ENCODE assay signal across 8 mouse cellular contexts in the genomic region with DNA sequence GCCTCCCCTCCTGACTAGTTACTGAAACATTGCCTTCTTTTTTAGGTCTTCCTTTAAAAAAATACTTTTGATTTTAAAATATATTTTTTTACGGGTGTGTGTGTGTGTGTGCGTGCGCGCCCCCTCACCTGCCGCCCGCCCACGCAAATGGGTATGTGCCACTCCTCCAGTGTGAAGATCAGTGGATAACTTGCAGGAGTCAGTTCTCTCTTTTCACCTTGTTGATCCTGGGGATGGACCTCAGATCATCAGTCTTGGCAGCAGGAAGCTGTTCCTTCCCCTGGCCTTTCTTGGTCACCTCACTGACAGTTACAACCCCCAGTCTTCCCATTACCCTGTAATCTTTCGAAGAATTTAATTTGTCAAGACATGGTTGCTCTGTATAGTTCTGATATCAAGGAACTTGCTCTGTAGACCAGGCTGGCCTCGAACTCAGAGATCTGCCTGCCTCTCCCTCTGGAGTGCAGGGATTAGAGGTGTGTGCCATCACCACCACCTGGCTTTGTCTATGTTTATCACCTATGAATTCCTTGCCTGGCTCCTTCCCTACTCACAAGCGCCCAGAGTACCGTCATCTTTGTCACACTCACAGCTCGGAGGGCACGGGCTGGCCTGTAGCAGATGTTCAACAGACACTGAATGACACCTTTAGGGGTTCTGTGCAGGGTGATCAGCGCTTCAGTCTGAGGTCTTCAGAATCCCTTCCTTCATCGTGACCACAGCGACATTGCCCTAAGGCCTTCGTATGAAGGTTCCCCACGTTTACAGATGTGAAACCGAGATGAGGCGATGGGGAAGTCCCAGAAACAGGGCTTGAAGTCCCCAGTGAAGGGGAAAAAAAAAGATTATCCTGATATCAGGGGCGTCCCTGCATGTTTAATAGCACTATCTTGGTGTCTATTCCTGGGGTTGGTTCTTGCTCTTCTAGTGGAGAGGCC. TPM values are rescaled to one million over a fixed set of nuclear protein-coding genes. Genes with fewer than 3 reads are reported as not detected.
A peak's percentile ranks its signal among the peaks of the same experiment; 100 is the strongest.
DNase-seq lines count a peak whose midpoint lies in the region; ATAC-seq and TF ChIP-seq lines count a peak whose summit lies in the region.

No protein-coding gene starts in this region.

- H3K27me3 ChIP-seq in heart, embryonic 15.5 days = no peaks in the 10 kb centered on the region
- peaks cover 41% of the 10 kb centered on the region for H3K27me3 ChIP-seq in liver, embryonic 13.5 days
- H3K27me3 ChIP-seq in stomach, postnatal 0 days (ENCODE audit: control insufficient read depth, insufficient read depth, low read length) = no peaks in the 10 kb centered on the region

- no peak for TF ChIP-seq CTCF in stomach, postnatal 0 days (IDR thresholded peaks at IDR 0.05; ENCODE audit: low read depth)

- no peak for ATAC-seq in heart, embryonic 15.5 days (replicated peaks; ENCODE audit: insufficient number of reproducible peaks, insufficient read depth, low FRiP score, low read depth)
- peak; percentile 45; the same call in 1 of the 2 replicates for ATAC-seq in liver, embryonic 13.5 days (ENCODE audit: low read depth)
- no peak for ATAC-seq in stomach, postnatal 0 days (ENCODE audit: low FRiP score, low TSS enrichment)

- WGBS in heart, embryonic 15.5 days = 65% methylated on average over 21 of the region's 21 CpGs
- 50% methylated on average over 21 of the region's 21 CpGs for WGBS in liver, embryonic 13.5 days (ENCODE audit: insufficient replicate concordance)
- WGBS in stomach, postnatal 0 days = 74% methylated on average over 21 of the region's 21 CpGs

- peak overlapping the region; percentile 47; the same call in 1 of the 2 replicates for H3K4me3 ChIP-seq in heart, embryonic 15.5 days
- peak overlapping the region; percentile 45; the same call in 1 of the 2 replicates for H3K4me3 ChIP-seq in liver, embryonic 13.5 days (replicated peaks)
- H3K4me3 ChIP-seq in stomach, postnatal 0 days (ENCODE audit: low read depth, low read length) = no peak overlapping the region; the same call in 1 of the 2 replicates

- H3K4me1 ChIP-seq in heart, embryonic 15.5 days (replicated peaks) = peaks cover 28% of the 10 kb centered on the region
- H3K4me1 ChIP-seq in liver, embryonic 13.5 days (replicated peaks) = peaks cover 36% of the 10 kb centered on the region
- peaks cover 3% of the 10 kb centered on the region; the same call in 1 of the 2 replicates for H3K4me1 ChIP-seq in stomach, postnatal 0 days (replicated peaks; ENCODE audit: control insufficient read depth, insufficient read depth)

- no peak for DNase-seq in heart, postnatal 4 days
- DNase-seq in spleen, postnatal 36 days (ENCODE audit: low spot score in 2 of 2) = peak; percentile 57 to 65
- no peak for DNase-seq in spleen, adult 18-20 months
- no peak for DNase-seq in liver, embryonic 13.5 days
- no peak for DNase-seq in stomach, postnatal 0 days (ENCODE audit: low spot score)
- DNase-seq in cerebellum, postnatal 36 days = no peak
- DNase-seq in right cerebral cortex, adult 2 months (ENCODE audit: low spot score in 2 of 2) = no peak

- H3K9ac ChIP-seq in heart, embryonic 15.5 days = peak overlapping the region; percentile 36; the same call in 1 of the 2 replicates
- H3K9ac ChIP-seq in liver, embryonic 13.5 days = peak overlapping the region; percentile 38
- no peak overlapping the region for H3K9ac ChIP-seq in stomach, postnatal 0 days (ENCODE audit: low read length)

- no peaks in the 10 kb centered on the region for H3K9me3 ChIP-seq in heart, embryonic 15.5 days (replicated peaks)
- 0 out of 2 replicates have a peak, but pooled peaks cover 3% of the 10 kb centered on the region for H3K9me3 ChIP-seq in liver, embryonic 13.5 days (replicated peaks)
- no peaks in the 10 kb centered on the region for H3K9me3 ChIP-seq in stomach, postnatal 0 days (ENCODE audit: control insufficient read depth, low read length)

- no peaks in the 10 kb centered on the region for H3K36me3 ChIP-seq in heart, embryonic 15.5 days
- H3K36me3 ChIP-seq in liver, embryonic 13.5 days = no peaks in the 10 kb centered on the region
- H3K36me3 ChIP-seq in stomach, postnatal 0 days (ENCODE audit: control insufficient read depth, insufficient read depth, low read length) = no peaks in the 10 kb centered on the region

- peak overlapping the region; percentile 77 for H3K4me2 ChIP-seq in heart, embryonic 15.5 days
- H3K4me2 ChIP-seq in liver, embryonic 13.5 days = peak overlapping the region; percentile 74
- peak overlapping the region; percentile 73; the same call in 1 of the 2 replicates for H3K4me2 ChIP-seq in stomach, postnatal 0 days (replicated peaks; ENCODE audit: low read depth)

- peak overlapping the region; percentile 82; the same call in 1 of the 2 replicates for H3K27ac ChIP-seq in heart, embryonic 15.5 days
- H3K27ac ChIP-seq in liver, embryonic 13.5 days = no peak overlapping the region
- peak overlapping the region; percentile 89; the same call in 1 of the 2 replicates for H3K27ac ChIP-seq in stomach, postnatal 0 days (replicated peaks)

- TF ChIP-seq EP300 in stomach, postnatal 0 days (optimal IDR thresholded peaks at IDR 0.05) = no peak

RNA-seq across cellular contexts. Expression of a gene that starts 15.7 kb away (rescaled TPM):
- 0.20 and 0.47 TPM in 2 replicates for polyA plus RNA-seq in heart, embryonic 15.5 days (2015; fragmentation: Nextera tagmentation; extraction: Ambion mirVana)
- total RNA-seq in heart, postnatal 4 days (2021) = under 1 TPM; 0.52 to 0.86 TPM
- 0.03 TPM in 1 of 2 replicates, not detected in the other for polyA plus RNA-seq in liver, embryonic 13.5 days (2015; fragmentation: Nextera tagmentation; extraction: Ambion mirVana)
- 0.21 and 0.38 TPM in 2 replicates for polyA plus RNA-seq in stomach, postnatal 0 days (2015; fragmentation: Nextera tagmentation; extraction: Ambion mirVana)

RNA-seq across cellular contexts. Expression of a gene that starts 19.0 kb away (rescaled TPM):
- polyA plus RNA-seq in heart, embryonic 15.5 days (2015; fragmentation: Nextera tagmentation; extraction: Ambion mirVana) = 59.8 and 60.3 TPM in 2 replicates
- total RNA-seq in heart, postnatal 4 days (2021) = 10 to 100 TPM; 42.4 to 43.5 TPM
- 19.1 and 21.0 TPM in 2 replicates for polyA plus RNA-seq in liver, embryonic 13.5 days (2015; fragmentation: Nextera tagmentation; extraction: Ambion mirVana)
- polyA plus RNA-seq in stomach, postnatal 0 days (2015; fragmentation: Nextera tagmentation; extraction: Ambion mirVana) = 32.8 and 36.9 TPM in 2 replicates

RNA-seq across cellular contexts. Expression of a gene that starts 33.8 kb away (rescaled TPM):
- 13.6 and 15.5 TPM in 2 replicates for polyA plus RNA-seq in heart, embryonic 15.5 days (2015; fragmentation: Nextera tagmentation; extraction: Ambion mirVana)
- total RNA-seq in heart, postnatal 4 days (2021) = 1 to 10 TPM; 9.0 to 9.5 TPM
- 15.0 and 16.3 TPM in 2 replicates for polyA plus RNA-seq in liver, embryonic 13.5 days (2015; fragmentation: Nextera tagmentation; extraction: Ambion mirVana)
- polyA plus RNA-seq in stomach, postnatal 0 days (2015; fragmentation: Nextera tagmentation; extraction: Ambion mirVana) = 13.4 and 13.6 TPM in 2 replicates

RNA-seq across cellular contexts. Expression of a gene that starts 34.0 kb away (rescaled TPM):
- 13.5 and 14.4 TPM in 2 replicates for polyA plus RNA-seq in heart, embryonic 15.5 days (2015; fragmentation: Nextera tagmentation; extraction: Ambion mirVana)
- total RNA-seq in heart, postnatal 4 days (2021) = 10 to 100 TPM; 39.0 to 47.2 TPM
- polyA plus RNA-seq in liver, embryonic 13.5 days (2015; fragmentation: Nextera tagmentation; extraction: Ambion mirVana) = 1.1 and 1.2 TPM in 2 replicates
- polyA plus RNA-seq in stomach, postnatal 0 days (2015; fragmentation: Nextera tagmentation; extraction: Ambion mirVana) = 10.3 and 12.2 TPM in 2 replicates

RNA-seq across cellular contexts. Expression of a gene that starts 43.1 kb away (rescaled TPM):
- 27.2 TPM in 2 replicates for polyA plus RNA-seq in heart, embryonic 15.5 days (2015; fragmentation: Nextera tagmentation; extraction: Ambion mirVana)
- total RNA-seq in heart, postnatal 4 days (2021) = 10 to 100 TPM; 30.2 to 32.3 TPM
- 4.0 and 4.1 TPM in 2 replicates for polyA plus RNA-seq in liver, embryonic 13.5 days (2015; fragmentation: Nextera tagmentation; extraction: Ambion mirVana)
- polyA plus RNA-seq in stomach, postnatal 0 days (2015; fragmentation: Nextera tagmentation; extraction: Ambion mirVana) = 10.1 and 12.1 TPM in 2 replicates

Comparison
In these comparisons a context has a peak if more than half of its experiments do, and no peak if none do; other contexts are left out.
1. DNase-seq: peak in spleen, postnatal 36 days (2 of 2); none in heart, postnatal 4 days (single experiment), spleen, adult 18-20 months (0 of 2), liver, embryonic 13.5 days (single experiment), stomach, postnatal 0 days (single experiment), cerebellum, postnatal 36 days (0 of 2) and right cerebral cortex, adult 2 months (0 of 2).
2. Peak in every context shown above with its lines, with median percentiles within 50 percentile points of each other: H3K4me2 ChIP-seq.